Mouse (Mus musculus): ENCODE results near the gene Rmi2. TPM values are rescaled to one million over a fixed set of nuclear protein-coding genes. Genes with fewer than 3 reads are reported as not detected.

Rmi2 gene
- total and polyA plus RNA-seq, 3 experiments, result 5.7 to 9.5 (median 8.3) TPM

DNA sequence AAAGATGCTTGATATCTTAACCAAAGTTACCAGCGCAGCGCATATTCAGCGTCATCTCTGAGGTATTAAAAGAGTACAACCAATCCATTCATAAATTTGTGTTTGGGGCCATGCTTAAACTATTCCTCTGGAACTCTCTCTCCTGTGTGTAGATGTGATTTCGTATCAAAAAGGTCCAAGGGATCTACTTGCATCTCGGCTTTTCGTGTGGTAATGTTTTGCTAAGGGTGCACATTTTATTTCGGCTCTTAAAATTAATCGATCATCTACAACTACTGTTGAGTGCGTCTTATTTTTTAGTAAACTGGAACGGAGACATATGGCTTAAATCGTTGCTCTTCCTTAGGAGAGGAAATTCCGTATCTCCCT lies 333 bp upstream of the Rmi2 start:
- H3K27me3 ChIP-seq (ENCODE audit: insufficient read depth, low read length), result no peaks in the 10 kb centered on the region
- H3K36me3 ChIP-seq (replicated peaks), result peaks cover 27% of the 10 kb centered on the region
- peak overlapping the region; percentile 92 for H3K4me3 ChIP-seq (ENCODE audit: low read depth, low read length)
- H3K9me3 ChIP-seq (replicated peaks), result 0 out of 2 replicates have a peak, but pooled peaks cover 2% of the 10 kb centered on the region
- ATAC-seq (ENCODE audit: extremely low read depth, insufficient number of reproducible peaks, low FRiP score, poor library complexity, severe bottlenecking), result no peak
- peaks cover 50% of the 10 kb centered on the region for H3K4me1 ChIP-seq (ENCODE audit: insufficient read depth, low read depth, low read length)
- TF ChIP-seq CTCF (IDR thresholded peaks at IDR 0.05; ENCODE audit: low read depth, low read length) (no peak), GATA1 (IDR thresholded peaks at IDR 0.05; ENCODE audit: borderline replicate concordance, low read length) (no peak), POLR2AphosphoS5 (IDR thresholded peaks at IDR 0.05; ENCODE audit: insufficient replicate concordance, low read depth, low read length) (no peak), TAL1 (conservative IDR thresholded peaks at IDR 0.05; ENCODE audit: low read depth, low read length) (no peak), GATA2 (IDR thresholded peaks at IDR 0.05; ENCODE audit: borderline replicate concordance, low read depth, low read length) (no peak)
- peak; percentile 19 for DNase-seq (ENCODE audit: low spot score)

DNA sequence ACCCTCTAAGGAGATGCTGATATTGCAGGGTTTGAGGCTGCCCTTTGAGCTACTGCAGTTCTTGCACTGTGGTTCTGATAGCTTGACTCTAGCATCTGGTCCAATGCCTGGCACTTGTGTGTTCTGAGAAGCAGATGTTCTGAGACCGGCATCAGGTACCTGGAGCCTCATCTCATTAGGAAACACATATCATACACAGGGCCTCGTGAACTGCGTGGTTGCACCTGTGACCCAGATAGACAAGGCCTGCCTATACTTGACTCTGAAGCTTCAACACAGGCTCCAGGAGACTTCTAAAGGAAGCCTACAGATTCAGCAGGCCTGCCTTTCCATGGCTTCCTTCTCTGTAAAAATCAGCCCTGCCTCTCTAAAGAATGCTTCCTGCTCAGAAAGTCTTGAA lies 1.5 kb downstream of the Rmi2 start:
- ATAC-seq (ENCODE audit: extremely low read depth, insufficient number of reproducible peaks, low FRiP score, poor library complexity, severe bottlenecking), result no peak
- no peak overlapping the region; the same call in 1 of the 2 replicates for H3K4me3 ChIP-seq (ENCODE audit: low read depth, low read length)
- H3K36me3 ChIP-seq (replicated peaks), result peaks cover 45% of the 10 kb centered on the region
- H3K27me3 ChIP-seq (ENCODE audit: insufficient read depth, low read length), result no peaks in the 10 kb centered on the region
- TF ChIP-seq GATA1 (IDR thresholded peaks at IDR 0.05; ENCODE audit: borderline replicate concordance, low read length), result no peak
- no peak for TF ChIP-seq GATA2 (IDR thresholded peaks at IDR 0.05; ENCODE audit: borderline replicate concordance, low read depth, low read length)
- TF ChIP-seq TAL1 (conservative IDR thresholded peaks at IDR 0.05; ENCODE audit: low read depth, low read length), result no peak
- no peak for TF ChIP-seq CTCF (IDR thresholded peaks at IDR 0.05; ENCODE audit: low read depth, low read length)
- no peak for TF ChIP-seq POLR2AphosphoS5 (IDR thresholded peaks at IDR 0.05; ENCODE audit: insufficient replicate concordance, low read depth, low read length)
- H3K4me1 ChIP-seq (ENCODE audit: insufficient read depth, low read depth, low read length), result peaks cover 50% of the 10 kb centered on the region
- no peaks in the 10 kb centered on the region for H3K9me3 ChIP-seq (replicated peaks)
- no peak for DNase-seq (ENCODE audit: low spot score)

DNA sequence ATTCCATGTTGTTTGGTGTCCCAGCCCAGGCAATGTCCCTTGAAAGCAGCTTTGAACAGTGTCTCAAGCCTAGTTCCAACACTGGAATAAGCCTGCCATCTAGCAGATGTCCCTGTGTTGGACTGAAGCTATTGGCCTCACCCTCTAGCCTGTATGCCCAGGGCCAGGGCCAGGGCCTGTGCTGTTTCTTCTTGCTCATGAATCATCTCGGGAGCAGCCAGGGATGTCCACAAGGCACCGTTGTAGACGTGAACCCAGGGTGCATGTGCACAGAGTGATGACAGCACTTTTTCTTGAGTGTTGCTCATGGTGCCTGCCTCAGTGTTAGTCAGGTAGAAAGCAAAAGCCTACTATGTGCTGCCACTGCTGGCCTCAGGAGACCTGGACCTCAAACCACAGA lies 2.4 kb downstream of the Rmi2 start:
- ATAC-seq (ENCODE audit: extremely low read depth, insufficient number of reproducible peaks, low FRiP score, poor library complexity, severe bottlenecking) (no peak), DNase-seq (ENCODE audit: low spot score) (no peak)
- Histone ChIP-seq H3K9me3 (replicated peaks) (no peaks in the 10 kb centered on the region), H3K36me3 (replicated peaks) (peaks cover 49% of the 10 kb centered on the region), H3K4me1 (ENCODE audit: insufficient read depth, low read depth, low read length) (peaks cover 53% of the 10 kb centered on the region), H3K4me3 (ENCODE audit: low read depth, low read length) (no peak overlapping the region), H3K27me3 (ENCODE audit: insufficient read depth, low read length) (no peaks in the 10 kb centered on the region)
- TF ChIP-seq GATA1 (IDR thresholded peaks at IDR 0.05; ENCODE audit: borderline replicate concordance, low read length), result no peak
- TF ChIP-seq POLR2AphosphoS5 (IDR thresholded peaks at IDR 0.05; ENCODE audit: insufficient replicate concordance, low read depth, low read length), result no peak
- TF ChIP-seq CTCF (IDR thresholded peaks at IDR 0.05; ENCODE audit: low read depth, low read length), result no peak
- TF ChIP-seq TAL1 (conservative IDR thresholded peaks at IDR 0.05; ENCODE audit: low read depth, low read length), result no peak
- no peak for TF ChIP-seq GATA2 (IDR thresholded peaks at IDR 0.05; ENCODE audit: borderline replicate concordance, low read depth, low read length)

DNA sequence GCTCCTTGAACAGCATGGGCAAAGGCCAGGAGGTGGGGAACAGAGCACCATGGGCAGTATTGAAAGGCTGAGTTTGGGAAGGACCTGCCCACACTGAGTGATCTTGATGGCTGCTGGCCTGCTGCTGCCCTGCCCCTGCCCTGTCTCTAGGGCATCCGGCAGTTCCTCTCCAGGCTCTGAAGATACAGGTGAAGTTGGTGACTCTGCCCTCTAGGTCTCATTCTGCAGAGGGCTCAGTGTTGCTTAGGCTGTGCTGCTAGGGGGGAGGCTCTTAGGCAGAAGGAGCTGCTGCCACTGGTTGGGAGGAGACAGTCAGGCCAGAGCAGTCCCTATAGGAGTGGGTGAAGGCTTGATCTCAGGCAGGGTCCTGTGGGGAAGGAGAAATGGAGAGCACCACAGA lies 3.0 kb downstream of the Rmi2 start:
- no peaks in the 10 kb centered on the region for H3K9me3 ChIP-seq (replicated peaks)
- no peaks in the 10 kb centered on the region for H3K27me3 ChIP-seq (ENCODE audit: insufficient read depth, low read length)
- ATAC-seq (ENCODE audit: extremely low read depth, insufficient number of reproducible peaks, low FRiP score, poor library complexity, severe bottlenecking), result no peak
- no peak for DNase-seq (ENCODE audit: low spot score)
- H3K36me3 ChIP-seq (replicated peaks), result peaks cover 54% of the 10 kb centered on the region
- peaks cover 59% of the 10 kb centered on the region for H3K4me1 ChIP-seq (ENCODE audit: insufficient read depth, low read depth, low read length)
- H3K4me3 ChIP-seq (ENCODE audit: low read depth, low read length), result peak overlapping the region; percentile 10; the same call in 1 of the 2 replicates
- TF ChIP-seq TAL1 (conservative IDR thresholded peaks at IDR 0.05; ENCODE audit: low read depth, low read length), result no peak

- H3K9me3 ChIP-seq (replicated peaks), result no peaks in the 10 kb centered on the region
- H3K36me3 ChIP-seq (replicated peaks), result peaks cover 58% of the 10 kb centered on the region
- no peak overlapping the region for H3K4me3 ChIP-seq (ENCODE audit: low read depth, low read length)
- H3K27me3 ChIP-seq (ENCODE audit: insufficient read depth, low read length), result no peaks in the 10 kb centered on the region
- no peak for ATAC-seq (ENCODE audit: extremely low read depth, insufficient number of reproducible peaks, low FRiP score, poor library complexity, severe bottlenecking)
- peaks cover 64% of the 10 kb centered on the region for H3K4me1 ChIP-seq (ENCODE audit: insufficient read depth, low read depth, low read length)
- no peak for DNase-seq (ENCODE audit: low spot score)
- TF ChIP-seq CTCF (IDR thresholded peaks at IDR 0.05; ENCODE audit: low read depth, low read length) (no peak), GATA2 (IDR thresholded peaks at IDR 0.05; ENCODE audit: borderline replicate concordance, low read depth, low read length) (no peak), TAL1 (conservative IDR thresholded peaks at IDR 0.05; ENCODE audit: low read depth, low read length) (no peak), GATA1 (IDR thresholded peaks at IDR 0.05; ENCODE audit: borderline replicate concordance, low read length) (no peak), POLR2AphosphoS5 (IDR thresholded peaks at IDR 0.05; ENCODE audit: insufficient replicate concordance, low read depth, low read length) (no peak)
These were observed 3.8 kb downstream of the Rmi2 start for GRCm38 (mm10) chr16:10838487-10839245.

- Histone ChIP-seq H3K27me3 (ENCODE audit: insufficient read depth, low read length) (no peaks in the 10 kb centered on the region), H3K4me1 (ENCODE audit: insufficient read depth, low read depth, low read length) (peaks cover 67% of the 10 kb centered on the region), H3K4me3 (ENCODE audit: low read depth, low read length) (no peak overlapping the region), H3K9me3 (replicated peaks) (no peaks in the 10 kb centered on the region), H3K36me3 (replicated peaks) (peaks cover 58% of the 10 kb centered on the region)
- TF ChIP-seq POLR2AphosphoS5 (IDR thresholded peaks at IDR 0.05; ENCODE audit: insufficient replicate concordance, low read depth, low read length), result no peak
- DNase-seq (ENCODE audit: low spot score), result no peak
- no peak for ATAC-seq (ENCODE audit: extremely low read depth, insufficient number of reproducible peaks, low FRiP score, poor library complexity, severe bottlenecking)
These were observed 5.2 kb downstream of the Rmi2 start for GRCm38 (mm10) chr16:10840018-10840417.
